In genomic region chr11:99366791-99367190, GRCm38 (mm10) we compare ENCODE assay signal across 11 mouse cellular contexts. TPM values are rescaled to one million over a fixed set of nuclear protein-coding genes. Genes with fewer than 3 reads are reported as not detected.
DNase-seq lines count a peak whose midpoint lies in the region; ATAC-seq lines count a peak whose summit lies in the region.
"Had no signal": no experiment of that assay in that cellular context is flagged by ENCODE, and none has a peak within 500 bp of the region (broad histone marks: within the 10 kb centered on the region; RNA-seq: fewer than 3 reads in every experiment).

No protein-coding gene starts in this region.

- no peaks in the 10 kb centered on the region for H3K4me1 ChIP-seq in midbrain, embryonic 11.5 days (ENCODE audit: control insufficient read depth, insufficient read depth, low read length)
- H3K4me1 ChIP-seq in intestine, embryonic 15.5 days (replicated peaks), result no peaks in the 10 kb centered on the region
- H3K4me1 ChIP-seq: stomach, embryonic 15.5 days had no signal

- ATAC-seq in granulocyte monocyte progenitor cell, adult 5-6 weeks (replicated peaks; ENCODE audit: poor library complexity, severe bottlenecking), result 0 out of 2 replicates have a peak, but pooled peaks have one; percentile 25
- ATAC-seq in midbrain, embryonic 11.5 days (ENCODE audit: low FRiP score), result no peak
- no peak for ATAC-seq in intestine, embryonic 15.5 days

- intact Hi-C loops in heart, postnatal 36 days (cut with DNase I), result no loop called here

- peak; percentile 74 for DNase-seq in heart, adult 11 months
- no peak for DNase-seq in heart, postnatal 36 days
- DNase-seq in testis, postnatal 10 days (ENCODE audit: low spot score), result peak; percentile 59
- DNase-seq in testis, postnatal 14 days (ENCODE audit: low spot score), result no peak
- DNase-seq in thymus, postnatal 4 days, result peak; percentile 64
- DNase-seq in midbrain, embryonic 11.5 days (ENCODE audit: low spot score, missing footprints), result no peak

- H3K4me3 ChIP-seq in midbrain, embryonic 11.5 days (ENCODE audit: low read depth, low read length), result no peak overlapping the region
- H3K4me3 ChIP-seq in intestine, embryonic 15.5 days (replicated peaks), result no peak overlapping the region
- H3K4me3 ChIP-seq: stomach, embryonic 15.5 days had no signal

- no peak overlapping the region for H3K9ac ChIP-seq in midbrain, embryonic 11.5 days (ENCODE audit: low read length)
- H3K9ac ChIP-seq in intestine, embryonic 15.5 days, result no peak overlapping the region
- H3K9ac ChIP-seq: stomach, embryonic 15.5 days had no signal

- H3K27ac ChIP-seq in midbrain, embryonic 11.5 days (ENCODE audit: low read depth, low read length), result no peak overlapping the region
- H3K27ac ChIP-seq in intestine, embryonic 15.5 days, result no peak overlapping the region
- H3K27ac ChIP-seq: stomach, embryonic 15.5 days had no signal

- no peaks in the 10 kb centered on the region for H3K36me3 ChIP-seq in midbrain, embryonic 11.5 days (ENCODE audit: control insufficient read depth, insufficient read depth, low read length)
- no peaks in the 10 kb centered on the region for H3K36me3 ChIP-seq in intestine, embryonic 15.5 days
- H3K36me3 ChIP-seq: stomach, embryonic 15.5 days had no signal

- 50% methylated on average over 10 of the region's 10 CpGs for WGBS in midbrain, embryonic 11.5 days
- 44% methylated on average over 10 of the region's 10 CpGs for WGBS in intestine, embryonic 15.5 days

- no peaks in the 10 kb centered on the region for H3K27me3 ChIP-seq in midbrain, embryonic 11.5 days (ENCODE audit: control insufficient read depth, insufficient read depth, low read length)
- H3K27me3 ChIP-seq in intestine, embryonic 15.5 days (replicated peaks), result no peaks in the 10 kb centered on the region
- H3K27me3 ChIP-seq: stomach, embryonic 15.5 days had no signal

- H3K4me2 ChIP-seq in midbrain, embryonic 11.5 days, result no peak overlapping the region
- no peak overlapping the region for H3K4me2 ChIP-seq in intestine, embryonic 15.5 days (replicated peaks)
- H3K4me2 ChIP-seq: stomach, embryonic 15.5 days had no signal

- no peaks in the 10 kb centered on the region for H3K9me3 ChIP-seq in midbrain, embryonic 11.5 days (ENCODE audit: control insufficient read depth, low read length)
- H3K9me3 ChIP-seq in intestine, embryonic 15.5 days, result no peaks in the 10 kb centered on the region
- H3K9me3 ChIP-seq: stomach, embryonic 15.5 days had no signal

RNA-seq across cellular contexts. Expression of gene Krt28, which starts 7.9 kb away (rescaled TPM):
- not detected for total RNA-seq in heart, postnatal 36 days (2021)
- not detected in 2 replicates for total RNA-seq in granulocyte monocyte progenitor cell, adult 5-6 weeks (2014; fragmentation: Nextera tagmentation)
- not detected in 2 replicates for total RNA-seq in granulocyte monocyte progenitor cell, adult 5-6 weeks (2017)
- 0.26 and 0.61 TPM in 2 replicates for polyA plus RNA-seq in midbrain, embryonic 11.5 days (2014; fragmentation: Nextera tagmentation; extraction: Ambion mirVana)
- polyA plus RNA-seq in intestine, embryonic 15.5 days (2015; fragmentation: Nextera tagmentation; extraction: Ambion mirVana), result 0.09 TPM in 1 of 2 replicates, not detected in the other

RNA-seq across cellular contexts. Expression of gene Krt27, which starts 15.9 kb away (rescaled TPM):
- total RNA-seq in heart, postnatal 36 days (2021), result not detected
- total RNA-seq in granulocyte monocyte progenitor cell, adult 5-6 weeks (2014; fragmentation: Nextera tagmentation), result not detected in 2 replicates
- total RNA-seq in granulocyte monocyte progenitor cell, adult 5-6 weeks (2017), result not detected in 2 replicates
- not detected in 2 replicates for polyA plus RNA-seq in midbrain, embryonic 11.5 days (2014; fragmentation: Nextera tagmentation; extraction: Ambion mirVana)
- not detected in 2 replicates for polyA plus RNA-seq in intestine, embryonic 15.5 days (2015; fragmentation: Nextera tagmentation; extraction: Ambion mirVana)
- polyA plus RNA-seq: lung, embryonic 16.5 days; neural tube, embryonic 14.5 days; stomach, embryonic 15.5 days had no signal

RNA-seq across cellular contexts. Expression of gene Krt10, which starts 22.4 kb away (rescaled TPM):
- total RNA-seq in heart, postnatal 36 days (2021), result 1 to 10 TPM; 3.4 to 3.7 TPM
- total RNA-seq in granulocyte monocyte progenitor cell, adult 5-6 weeks (2014; fragmentation: Nextera tagmentation), result 1.7 and 7.5 TPM in 2 replicates
- 0.39 TPM in 1 of 2 replicates, not detected in the other for total RNA-seq in granulocyte monocyte progenitor cell, adult 5-6 weeks (2017)
- 31.6 and 38.3 TPM in 2 replicates for polyA plus RNA-seq in midbrain, embryonic 11.5 days (2014; fragmentation: Nextera tagmentation; extraction: Ambion mirVana)
- 18.3 and 21.2 TPM in 2 replicates for polyA plus RNA-seq in intestine, embryonic 15.5 days (2015; fragmentation: Nextera tagmentation; extraction: Ambion mirVana)

RNA-seq across cellular contexts. Expression of gene Krt26, which starts 29.0 kb away (rescaled TPM):
- total RNA-seq in heart, postnatal 36 days (2021), result not detected
- not detected in 2 replicates for total RNA-seq in granulocyte monocyte progenitor cell, adult 5-6 weeks (2014; fragmentation: Nextera tagmentation)
- not detected in 2 replicates for total RNA-seq in granulocyte monocyte progenitor cell, adult 5-6 weeks (2017)
- 0.68 and 0.94 TPM in 2 replicates for polyA plus RNA-seq in midbrain, embryonic 11.5 days (2014; fragmentation: Nextera tagmentation; extraction: Ambion mirVana)
- 0.11 TPM in 1 of 2 replicates, not detected in the other for polyA plus RNA-seq in intestine, embryonic 15.5 days (2015; fragmentation: Nextera tagmentation; extraction: Ambion mirVana)
- polyA plus RNA-seq: lung, embryonic 16.5 days had no signal

RNA-seq across cellular contexts. Expression of gene Krt25, which starts 44.0 kb away (rescaled TPM):
- not detected for total RNA-seq in heart, postnatal 36 days (2021)
- not detected in 2 replicates for total RNA-seq in granulocyte monocyte progenitor cell, adult 5-6 weeks (2014; fragmentation: Nextera tagmentation)
- total RNA-seq in granulocyte monocyte progenitor cell, adult 5-6 weeks (2017), result not detected in 2 replicates
- polyA plus RNA-seq in midbrain, embryonic 11.5 days (2014; fragmentation: Nextera tagmentation; extraction: Ambion mirVana), result not detected in 2 replicates
- not detected in 2 replicates for polyA plus RNA-seq in intestine, embryonic 15.5 days (2015; fragmentation: Nextera tagmentation; extraction: Ambion mirVana)
- polyA plus RNA-seq: lung, embryonic 16.5 days had no signal

Comparison
In these comparisons a context has a peak if more than half of its experiments do, and no peak if none do; other contexts are left out.
1. DNase-seq: peak in heart, adult 11 months (single experiment), testis, postnatal 10 days (single experiment) and thymus, postnatal 4 days (single experiment); none in heart, postnatal 36 days (0 of 2), testis, postnatal 14 days (single experiment) and midbrain, embryonic 11.5 days (single experiment).